Mouse (Mus musculus) E14TG2a.4 (cell line): ENCODE measurements around the gene Ctnnb1.

ENCODE experiments used
- CTCF ChIP-seq: conservative IDR thresholded peaks from 2 replicates; pipeline ENCODE4 v1.5.1; 2014; ENCODE audit warnings: low read length
- NANOG ChIP-seq: IDR thresholded peaks from 2 replicates; pipeline ENCODE4 v1.6.1; 2014; ENCODE audit warnings: borderline replicate concordance, low read length, mixed read lengths
- POU5F1 ChIP-seq: IDR thresholded peaks from 2 replicates; pipeline ENCODE4 v1.6.1; 2014; ENCODE audit warnings: low read length, borderline replicate concordance

- TF ChIP-seq CTCF (no peak), NANOG (no peak), POU5F1 (no peak)
Measured at GRCm38 (mm10) chr9:120986994-120987393, 58.0 kb downstream of the Ctnnb1 start.
